Mouse (Mus musculus) common myeloid progenitor, adult 5-6 weeks (primary cell): ENCODE results near the gene Pcnx3. TPM values are rescaled to one million over a fixed set of nuclear protein-coding genes. Genes with fewer than 3 reads are reported as not detected.

Experiments
- ATAC-seq: replicated peaks from 2 replicates; pipeline ENCODE4 v1.8.0; 2016; ENCODE audit warnings: low read depth, mild to moderate bottlenecking, moderate TSS enrichment, inconsistent platforms; ENCODE audit not compliant: poor library complexity, severe bottlenecking
- total RNA-seq: library from RNA; stranded (forward); fragments of 200-1000, 187-1606 nt; gene quantifications from 2 replicates; pipeline ENCODE4 v1.2.3, GENCODE M21; 2017

Gene Pcnx3
- total RNA-seq, 1 experiment from 2014 or later: 19.8 TPM

GRCm38 (mm10) chr19:5647791-5648190 lies 40.9 kb downstream of the Pcnx3 start:
- no peak for ATAC-seq

DNA sequence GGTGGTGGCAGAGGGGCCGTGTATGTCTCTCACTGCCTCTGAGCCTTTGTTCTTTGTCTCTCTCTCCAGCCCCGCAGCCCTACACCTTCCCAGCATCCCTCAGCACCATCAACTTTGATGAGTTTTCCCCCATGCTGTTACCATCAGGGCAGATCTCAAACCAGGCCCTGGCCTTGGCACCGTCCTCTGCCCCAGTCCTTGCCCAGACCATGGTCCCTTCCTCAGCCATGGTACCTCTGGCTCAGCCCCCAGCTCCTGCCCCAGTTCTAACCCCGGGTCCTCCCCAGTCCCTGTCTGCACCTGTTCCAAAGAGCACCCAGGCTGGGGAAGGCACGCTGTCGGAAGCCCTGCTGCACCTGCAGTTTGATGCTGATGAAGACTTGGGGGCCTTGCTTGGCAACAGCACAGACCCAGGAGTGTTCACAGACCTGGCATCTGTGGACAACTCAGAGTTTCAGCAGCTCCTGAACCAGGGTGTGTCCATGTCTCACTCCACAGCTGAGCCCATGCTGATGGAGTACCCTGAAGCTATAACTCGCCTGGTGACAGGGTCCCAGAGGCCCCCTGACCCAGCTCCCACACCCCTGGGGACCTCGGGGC lies 41.9 kb downstream of the Pcnx3 start:
- no peak for ATAC-seq

DNA sequence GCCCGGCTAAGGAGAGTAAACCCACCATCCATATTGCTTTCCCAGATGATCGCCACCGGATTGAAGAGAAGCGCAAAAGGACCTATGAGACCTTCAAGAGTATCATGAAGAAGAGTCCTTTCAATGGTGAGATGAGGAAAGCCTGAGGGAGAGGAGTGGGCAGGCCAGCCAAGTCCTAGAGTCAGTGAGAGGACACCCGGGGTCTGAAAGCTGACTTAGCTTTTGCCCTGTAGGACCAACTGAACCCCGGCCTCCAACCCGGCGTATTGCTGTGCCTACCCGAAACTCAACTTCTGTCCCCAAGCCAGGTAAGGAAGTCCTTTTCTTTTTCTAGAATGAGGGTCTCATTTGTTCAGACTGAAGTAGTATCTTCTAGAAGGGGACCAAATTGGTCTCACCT lies 43.4 kb downstream of the Pcnx3 start:
- ATAC-seq: no peak

DNA sequence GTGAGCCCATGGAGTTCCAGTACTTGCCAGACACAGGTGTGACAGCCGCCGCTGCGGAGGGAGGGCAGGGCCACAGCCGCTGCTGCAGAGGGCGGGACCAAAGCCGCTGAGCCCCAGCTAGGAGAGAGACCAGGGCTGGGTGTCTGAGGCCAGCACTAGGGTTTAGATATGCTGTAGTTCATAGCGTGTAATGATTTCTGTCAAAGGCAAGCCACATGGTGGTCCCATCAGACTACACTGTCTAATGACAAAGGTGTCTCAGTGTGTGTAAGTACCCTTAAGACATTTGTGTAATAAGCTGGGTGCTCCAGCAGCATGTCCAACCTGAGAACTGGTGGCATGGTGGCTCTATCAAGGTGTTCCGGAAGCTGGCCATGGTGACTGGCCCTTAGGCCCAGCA lies 47.1 kb downstream of the Pcnx3 start:
- no peak for ATAC-seq

DNA sequence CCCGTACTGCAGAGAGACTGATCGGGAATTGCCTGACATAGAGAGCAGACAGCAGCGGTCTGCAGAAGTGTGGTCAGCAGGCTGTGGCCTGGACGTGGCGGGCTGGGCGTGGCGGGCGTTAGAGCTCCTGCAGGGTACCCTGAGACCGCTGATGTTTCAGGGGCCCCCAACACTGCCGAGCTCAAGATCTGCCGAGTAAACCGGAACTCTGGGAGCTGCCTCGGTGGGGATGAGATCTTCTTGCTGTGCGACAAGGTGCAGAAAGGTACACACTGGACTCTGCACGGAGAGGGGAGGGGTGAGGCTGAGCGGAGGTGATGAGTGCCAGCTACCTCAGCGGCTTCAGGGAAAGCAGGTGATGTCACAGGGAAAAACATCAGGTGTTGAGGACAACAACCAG lies 47.7 kb downstream of the Pcnx3 start:
- ATAC-seq: no peak

GRCm38 (mm10) chr19:5640339-5640738 lies 48.4 kb downstream of the Pcnx3 start:
- ATAC-seq: no peak

GRCm38 (mm10) chr19:5638416-5639005 lies 50.2 kb downstream of the Pcnx3 start:
- ATAC-seq: no peak

DNA sequence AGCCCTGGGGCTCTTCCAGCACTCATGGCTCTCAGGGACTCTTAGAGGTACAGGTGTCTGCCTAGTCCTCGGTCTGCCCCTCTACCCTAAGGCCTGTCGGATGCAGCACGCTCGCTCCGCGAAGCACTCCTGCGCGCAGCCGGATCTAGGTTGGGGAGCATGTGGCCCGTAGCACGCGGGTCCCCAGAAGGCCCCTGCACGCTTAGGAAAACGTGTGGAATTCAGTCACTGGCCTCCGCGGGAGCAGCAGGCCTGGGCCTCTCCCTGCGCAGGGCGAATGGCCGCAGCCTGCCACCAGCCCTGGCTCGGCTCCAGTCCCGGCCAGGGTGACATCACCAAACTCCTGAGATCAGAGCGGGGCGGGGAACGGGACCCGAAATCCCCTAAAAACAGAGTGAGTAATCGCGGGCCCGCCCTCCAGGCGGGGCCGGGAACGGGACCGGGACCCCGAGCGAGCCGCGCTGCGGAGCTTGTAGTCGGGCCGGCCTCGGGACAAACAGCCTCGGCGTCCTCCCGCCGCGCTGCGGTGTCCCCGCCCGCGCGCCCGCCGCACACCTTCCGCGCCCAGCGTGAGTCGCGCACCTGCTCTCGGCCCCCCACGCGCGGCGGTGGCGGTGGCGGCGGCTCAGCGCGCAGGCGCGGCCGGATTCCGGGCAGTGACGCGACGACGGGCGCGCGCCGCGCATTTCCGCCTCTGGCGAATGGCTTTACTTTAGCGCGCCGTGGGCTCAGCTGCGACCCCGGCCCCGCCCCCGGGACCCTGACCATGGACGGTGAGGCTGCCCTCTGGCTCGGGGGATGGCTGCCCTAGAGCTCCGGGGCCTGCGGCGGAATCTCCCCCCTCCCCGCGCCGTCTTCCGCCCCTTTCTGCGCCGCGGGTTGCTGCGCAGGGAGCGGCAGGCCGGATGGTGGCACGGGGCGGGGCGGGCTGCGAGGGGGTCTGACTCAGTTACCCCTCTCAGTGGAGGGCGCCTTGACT lies 51.4 kb downstream of the Pcnx3 start, which contains the start of gene Rela:
Gene Rela (plus strand): TSS at position 415 of the 979 bp plus-strand sequence.
- peak; percentile 77 for ATAC-seq

- 0 out of 2 replicates have a peak, but pooled peaks have one; percentile 27 for ATAC-seq
Observed at GRCm38 (mm10) chr19:5636571-5637041, 52.1 kb downstream of the Pcnx3 start.

GRCm38 (mm10) chr19:5636036-5636570 lies 52.6 kb downstream of the Pcnx3 start:
- no peak for ATAC-seq

- ATAC-seq: no peak
Observed at GRCm38 (mm10) chr19:5632120-5632519, 56.6 kb downstream of the Pcnx3 start.

- ATAC-seq: no peak
Observed at GRCm38 (mm10) chr19:5629907-5630306, 58.8 kb downstream of the Pcnx3 start.

DNA sequence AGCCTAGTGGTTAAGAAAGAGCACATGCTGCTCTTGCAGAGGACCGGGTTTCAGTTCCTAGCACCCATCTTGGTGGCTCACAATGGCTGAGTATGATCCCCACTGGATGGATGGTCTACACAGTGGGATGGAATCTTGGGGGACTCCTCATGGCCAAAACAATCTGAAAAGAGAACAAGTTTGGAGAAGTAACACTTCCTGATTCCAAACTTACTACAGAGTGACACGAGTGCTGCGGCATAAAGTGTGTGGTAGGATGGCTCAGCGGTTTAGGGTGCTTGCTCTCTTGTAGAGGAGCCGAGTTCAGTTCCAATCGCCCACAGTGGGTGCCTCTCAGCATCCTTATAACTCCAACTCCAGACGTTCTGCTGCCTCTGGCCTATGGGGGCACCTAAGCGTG lies 63.4 kb downstream of the Pcnx3 start:
- ATAC-seq: no peak

DNA sequence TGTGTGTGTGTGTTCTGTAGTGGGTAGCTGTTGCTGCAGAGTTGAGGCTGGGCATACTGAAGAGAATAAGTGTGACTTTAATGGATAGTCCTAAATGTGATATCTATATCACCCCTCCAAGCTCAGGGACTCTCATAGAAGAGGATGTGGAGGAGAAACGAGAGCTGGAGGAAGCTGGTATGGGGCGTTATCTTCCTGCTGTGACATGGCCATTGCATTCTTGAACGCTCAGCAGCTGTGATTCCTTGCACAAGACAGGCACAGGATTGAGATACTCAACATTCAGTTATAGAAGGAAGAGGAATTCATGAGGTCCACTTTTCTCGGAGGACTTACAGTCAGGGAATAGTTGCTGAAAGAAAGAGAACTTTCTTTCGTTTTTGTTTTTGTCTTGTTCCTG lies 66.8 kb downstream of the Pcnx3 start:
- ATAC-seq: no peak

DNA sequence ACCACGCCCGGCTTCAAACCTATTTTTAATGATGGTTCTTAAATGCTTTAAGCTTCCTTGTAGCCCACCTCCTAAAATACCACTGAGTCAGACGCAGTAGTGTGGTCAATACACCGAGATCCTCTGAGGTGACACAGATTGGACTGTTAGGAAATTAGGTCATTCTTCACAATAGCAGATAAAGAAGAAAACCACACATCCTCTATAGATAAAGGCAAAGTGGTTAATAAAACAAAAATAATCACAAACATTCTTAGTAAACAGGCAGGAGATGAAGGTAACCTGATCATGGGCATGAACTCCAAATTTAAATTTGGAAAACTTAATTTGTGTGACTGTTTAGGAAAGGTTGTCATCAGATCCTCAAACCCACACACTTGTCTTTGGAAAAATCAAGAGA lies 68.7 kb downstream of the Pcnx3 start:
- no peak for ATAC-seq

- no peak for ATAC-seq
Observed at GRCm38 (mm10) chr19:5614953-5615352, 73.8 kb downstream of the Pcnx3 start.

Other genes starting within 250 kb of the Pcnx3 start
- 0.63 and 0.78 TPM in 2 replicates for gene Fosl1, start 241.4 kb downstream of the Pcnx3 start, total RNA-seq
- 3.0 and 5.4 TPM in 2 replicates for gene Ccdc85b, start 231.0 kb downstream of the Pcnx3 start, total RNA-seq
- 55.8 and 67.4 TPM in 2 replicates for gene Fibp, start 228.3 kb downstream of the Pcnx3 start, total RNA-seq
- gene Ctsw, start 220.4 kb downstream of the Pcnx3 start, total RNA-seq: 1.0 and 2.0 TPM in 2 replicates
- gene Efemp2, start 215.0 kb downstream of the Pcnx3 start, total RNA-seq: 0.09 TPM in 1 of 2 replicates, not detected in the other
- gene Mus81, start 200.5 kb downstream of the Pcnx3 start, total RNA-seq: 20.7 and 26.9 TPM in 2 replicates
- gene Cfl1, start 198.5 kb downstream of the Pcnx3 start, total RNA-seq: 940 and 946 TPM in 2 replicates
- gene 1700020D05Rik, start 185.1 kb downstream of the Pcnx3 start, total RNA-seq: not detected in 2 replicates
- gene Snx32, start 178.4 kb downstream of the Pcnx3 start, total RNA-seq: 1.3 and 2.9 TPM in 2 replicates
- not detected in 2 replicates for gene Ovol1, start 128.3 kb downstream of the Pcnx3 start, total RNA-seq
- 5.2 and 8.0 TPM in 2 replicates for gene Ap5b1, start 120.9 kb downstream of the Pcnx3 start, total RNA-seq
- 65.1 and 78.4 TPM in 2 replicates for gene Rnaseh2c, start 87.0 kb downstream of the Pcnx3 start, total RNA-seq
- gene Kat5, start 78.7 kb downstream of the Pcnx3 start, total RNA-seq: 56.7 and 74.3 TPM in 2 replicates
- gene Rela, start 51.4 kb downstream of the Pcnx3 start, total RNA-seq: 34.8 and 44.1 TPM in 2 replicates
- gene Sipa1, start 25.2 kb downstream of the Pcnx3 start, total RNA-seq: 23.0 and 113 TPM in 2 replicates
- 18.8 and 21.6 TPM in 2 replicates for gene Map3k11, start 166 bp downstream of the Pcnx3 start, total RNA-seq
- gene Kcnk7, start 15.5 kb upstream of the Pcnx3 start, total RNA-seq: not detected in 2 replicates
- 29.8 and 31.7 TPM in 2 replicates for gene Ehbp1l1, start 37.4 kb upstream of the Pcnx3 start, total RNA-seq
- gene Fam89b, start 40.7 kb upstream of the Pcnx3 start, total RNA-seq: 17.8 and 35.4 TPM in 2 replicates
- gene Ltbp3, start 52.0 kb upstream of the Pcnx3 start, total RNA-seq: 11.9 and 18.1 TPM in 2 replicates
- 23.5 and 30.9 TPM in 2 replicates for gene Scyl1, start 82.5 kb upstream of the Pcnx3 start, total RNA-seq
- gene Frmd8, start 186.4 kb upstream of the Pcnx3 start, total RNA-seq: 21.1 and 26.8 TPM in 2 replicates
- 34.0 and 41.0 TPM in 2 replicates for gene Slc25a45, start 188.9 kb upstream of the Pcnx3 start, total RNA-seq
- gene Tigd3, start 205.2 kb upstream of the Pcnx3 start, total RNA-seq: 0.34 and 2.8 TPM in 2 replicates
- 87.4 and 131 TPM in 2 replicates for gene Dpf2, start 224.1 kb upstream of the Pcnx3 start, total RNA-seq
- gene Cdc42ep2, start 235.9 kb upstream of the Pcnx3 start, total RNA-seq: not detected in 2 replicates